Mouse (Mus musculus) forebrain, embryonic 10.5 days (tissue): Measurements from ENCODE around the gene Plekha6. TPM values are rescaled to one million over a fixed set of nuclear protein-coding genes. Genes with fewer than 3 reads are reported as not detected.

Experiments
- DNase-seq: peaks from one replicate; pipeline ENCODE4 v3.0.0-alpha.2; 2017; ENCODE audit warnings: low spot score; ENCODE audit errors: extremely low spot score
- H3K27ac ChIP-seq: fragments of 300-500 bp; sonication (generic); 2 replicates; pipeline ENCODE4 v1.5.1; 2016; ENCODE audit warnings: mild to moderate bottlenecking
- H3K27me3 ChIP-seq: fragments of 300-500 bp; sonication (generic); 2 replicates; pipeline ENCODE4 v1.6.1; 2016; ENCODE audit warnings: mild to moderate bottlenecking; ENCODE audit not compliant: poor library complexity, severe bottlenecking
- H3K36me3 ChIP-seq: fragments of 300-500 bp; sonication (generic); replicated peaks from 2 replicates; pipeline ENCODE4 v1.6.1; 2016; ENCODE audit warnings: mild to moderate bottlenecking, moderate library complexity
- H3K4me1 ChIP-seq: fragments of 300-500 bp; sonication (generic); 2 replicates; pipeline ENCODE4 v1.6.1; 2016
- H3K4me3 ChIP-seq: fragments of 300-500 bp; sonication (generic); 2 replicates; pipeline ENCODE4 v1.5.1; 2016; ENCODE audit warnings: mild to moderate bottlenecking, moderate library complexity
- H3K9me3 ChIP-seq: fragments of 300-500 bp; sonication (generic); 2 replicates; pipeline ENCODE4 v1.6.1; 2016; ENCODE audit warnings: mild to moderate bottlenecking, moderate library complexity
- WGBS: fragments of 180-500 bp; shearing (Covaris S2); methylation state at CpG from one replicate; pipeline ENCODE4 v1.1.7; 2016; 5-methylcytosine and 5-hydroxymethylcytosine counted together
- polyA plus RNA-seq: library from polyadenylated mRNA; unstranded; fragments of >200 nt; fragmentation: Nextera tagmentation; extraction: Ambion mirVana; gene quantifications from 2 replicates; pipeline ENCODE4 v1.2.1, GENCODE M21; 2016

The Plekha6 gene
- polyA plus RNA-seq, 1 experiment from 2014 or later, result 9.9 TPM

DNA sequence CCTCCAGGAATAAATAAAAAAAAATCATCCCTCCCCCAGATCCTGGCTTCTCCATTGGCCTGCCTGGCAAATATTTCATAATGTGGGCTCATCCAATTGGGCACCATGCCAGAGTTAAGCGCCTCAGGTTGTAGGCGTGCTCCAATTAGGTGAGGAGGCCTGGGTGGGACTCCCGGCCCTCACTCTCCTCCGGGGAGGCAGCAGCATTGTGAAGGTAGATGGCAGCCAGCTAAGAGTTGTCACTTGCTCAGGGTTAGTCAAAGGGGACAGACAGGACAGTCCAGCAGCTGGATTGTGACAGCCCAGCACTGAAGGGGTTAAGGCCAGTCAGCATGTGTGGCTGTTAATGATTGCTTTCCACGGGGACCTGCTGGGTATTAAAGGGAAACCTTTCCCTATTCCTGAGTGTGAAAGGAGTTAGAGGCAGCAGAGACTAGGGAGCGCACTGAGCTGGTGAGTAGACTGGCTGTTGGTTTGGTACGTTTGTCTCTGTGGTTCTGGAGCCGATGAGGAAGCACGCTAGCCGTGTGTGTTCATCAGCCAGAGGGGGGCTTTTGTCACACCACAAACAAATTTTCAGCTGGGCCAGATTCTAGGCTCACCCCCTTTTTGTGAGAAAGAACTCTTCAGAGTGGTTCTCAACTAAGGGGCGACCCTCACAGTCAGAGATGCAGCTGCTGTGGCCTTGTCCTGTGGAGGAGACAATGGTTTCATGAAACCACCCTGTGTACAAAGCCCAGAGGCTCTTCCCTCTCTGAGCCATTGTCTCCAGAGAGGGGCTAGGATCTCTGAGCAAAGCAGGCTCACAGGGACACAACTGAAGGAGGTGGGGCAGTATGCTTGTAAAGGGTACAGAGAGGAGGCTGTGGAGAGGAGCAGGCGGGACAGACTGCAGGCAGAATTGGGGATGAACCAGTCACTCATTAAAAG lies 81.9 kb downstream of the Plekha6 start:
- WGBS, result 26% methylated on average over 12 of the region's 12 CpGs
- peak overlapping the region; percentile 80 for H3K27ac ChIP-seq
- H3K4me3 ChIP-seq, result peak overlapping the region; percentile 29
- peak; percentile 45 for DNase-seq
- peaks cover 7% of the 10 kb centered on the region; the same call in 1 of the 2 replicates for H3K36me3 ChIP-seq
- peaks cover 6% of the 10 kb centered on the region; the same call in 1 of the 2 replicates for H3K27me3 ChIP-seq
- peaks cover 45% of the 10 kb centered on the region for H3K4me1 ChIP-seq
- no peaks in the 10 kb centered on the region for H3K9me3 ChIP-seq

- no peak overlapping the region for H3K4me3 ChIP-seq
- no peak for DNase-seq
Measured at GRCm38 (mm10) chr1:133247189-133247588, 83.2 kb downstream of the Plekha6 start.

DNA sequence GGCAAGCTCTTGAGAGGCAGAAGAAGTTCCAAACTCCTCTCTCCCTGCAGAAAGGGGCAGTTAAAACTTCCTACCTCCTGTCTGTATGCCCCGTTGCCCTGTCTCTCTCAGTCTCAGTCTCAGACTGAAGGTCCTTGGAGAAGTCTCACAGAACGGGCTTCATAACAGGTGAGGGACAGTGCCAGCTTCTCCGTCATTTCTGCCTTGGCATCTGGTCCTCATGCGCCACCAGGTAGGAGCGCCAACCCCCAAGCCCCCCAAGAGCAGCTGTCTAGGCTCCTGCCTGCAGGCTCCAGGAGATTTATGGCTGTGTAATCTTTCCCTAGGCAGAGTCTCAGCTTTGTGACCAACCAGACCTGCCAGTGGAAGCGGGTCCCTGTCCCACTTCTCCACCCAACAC lies 86.8 kb downstream of the Plekha6 start:
- Histone ChIP-seq H3K4me3 (no peak overlapping the region), H3K9me3 (no peaks in the 10 kb centered on the region), H3K27ac (peak overlapping the region; percentile 58; the same call in 1 of the 2 replicates), H3K27me3 (peaks cover 6% of the 10 kb centered on the region; the same call in 1 of the 2 replicates), H3K4me1 (peaks cover 73% of the 10 kb centered on the region), H3K36me3 (peaks cover 5% of the 10 kb centered on the region; the same call in 1 of the 2 replicates)
- DNase-seq, result no peak
- WGBS, result 91% methylated on average over 6 of the region's 6 CpGs

More at GRCm38 (mm10) chr1:133247189-133247588, 83.2 kb downstream of the Plekha6 start:
- H3K36me3 ChIP-seq, result peaks cover 5% of the 10 kb centered on the region; the same call in 1 of the 2 replicates
- H3K4me1 ChIP-seq, result peaks cover 54% of the 10 kb centered on the region
- peak overlapping the region; percentile 80; the same call in 1 of the 2 replicates for H3K27ac ChIP-seq
- 78% methylated on average over 5 of the region's 5 CpGs for WGBS
- H3K27me3 ChIP-seq, result peaks cover 6% of the 10 kb centered on the region; the same call in 1 of the 2 replicates
- no peaks in the 10 kb centered on the region for H3K9me3 ChIP-seq

DNA sequence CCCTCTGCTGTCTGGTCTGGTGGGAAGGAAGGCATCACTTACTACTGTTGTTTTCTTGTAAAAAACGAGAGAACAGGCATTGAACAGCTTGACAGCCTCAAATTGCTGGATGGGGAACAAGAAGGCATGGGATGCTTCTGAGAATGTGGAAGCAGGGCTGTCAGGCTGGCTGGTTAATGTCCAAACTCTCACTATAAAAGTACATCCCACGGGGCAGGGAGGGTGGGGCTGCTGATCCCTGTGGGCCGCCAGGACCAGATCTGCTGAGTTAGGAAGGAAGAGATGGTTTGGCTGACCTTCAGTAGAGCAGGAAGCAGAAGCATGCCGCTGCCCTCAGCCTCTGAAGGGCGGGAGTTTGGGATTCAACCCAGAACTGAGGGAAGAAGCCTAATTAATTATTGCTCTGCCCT lies 87.6 kb downstream of the Plekha6 start:
- Histone ChIP-seq H3K36me3 (peaks cover 5% of the 10 kb centered on the region; the same call in 1 of the 2 replicates), H3K4me1 (peaks cover 73% of the 10 kb centered on the region), H3K27me3 (peaks cover 13% of the 10 kb centered on the region), H3K27ac (peak overlapping the region; percentile 58; the same call in 1 of the 2 replicates), H3K4me3 (no peak overlapping the region), H3K9me3 (no peaks in the 10 kb centered on the region)
- no peak for DNase-seq
- 49% methylated on average over 5 of the region's 5 CpGs for WGBS

GRCm38 (mm10) chr1:133252251-133252650 lies 88.2 kb downstream of the Plekha6 start:
- Histone ChIP-seq H3K9me3 (no peaks in the 10 kb centered on the region), H3K27ac (no peak overlapping the region), H3K36me3 (peaks cover 5% of the 10 kb centered on the region; the same call in 1 of the 2 replicates), H3K27me3 (peaks cover 14% of the 10 kb centered on the region), H3K4me1 (peaks cover 73% of the 10 kb centered on the region), H3K4me3 (no peak overlapping the region)
- DNase-seq, result no peak
- 87% methylated on average over 3 of the region's 3 CpGs for WGBS

DNA sequence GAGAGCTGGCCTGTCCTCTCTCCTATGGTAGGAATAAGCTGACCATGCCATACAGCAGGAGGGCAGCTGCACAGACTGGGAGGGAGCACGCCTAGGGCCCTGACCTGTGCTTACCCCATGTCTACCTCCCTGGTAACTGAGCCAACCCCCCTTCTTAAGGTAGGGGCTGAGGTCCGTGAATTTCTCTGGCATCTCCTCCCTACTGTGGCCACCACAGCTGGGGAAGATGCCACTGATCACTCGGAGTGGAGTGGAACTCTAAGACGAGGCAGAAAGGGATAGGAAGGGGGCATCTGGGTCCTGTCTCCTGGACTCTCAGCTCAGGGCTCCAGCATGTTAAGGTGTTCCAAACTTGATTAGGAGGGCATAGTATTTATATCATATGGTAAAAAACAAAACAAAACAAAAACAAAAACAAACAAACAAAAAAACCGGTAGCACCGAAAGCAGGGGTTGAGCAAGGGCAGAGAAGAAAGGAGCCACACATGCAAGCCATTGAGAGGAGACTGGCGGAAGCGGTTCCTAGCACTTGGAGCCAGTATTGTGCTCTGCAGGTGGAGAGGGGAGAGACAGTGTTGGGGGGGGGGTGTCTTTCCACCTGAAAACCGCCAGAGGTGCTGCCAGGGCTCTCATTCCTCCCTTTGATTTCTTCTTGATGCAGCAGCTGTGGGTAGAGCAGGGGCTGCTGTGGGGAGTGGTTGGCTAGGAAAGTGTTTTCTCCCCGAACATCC lies 89.0 kb downstream of the Plekha6 start:
- peaks cover 73% of the 10 kb centered on the region for H3K4me1 ChIP-seq
- no peaks in the 10 kb centered on the region for H3K9me3 ChIP-seq
- no peak overlapping the region for H3K4me3 ChIP-seq
- H3K27me3 ChIP-seq, result peaks cover 9% of the 10 kb centered on the region
- no peak for DNase-seq
- peaks cover 5% of the 10 kb centered on the region; the same call in 1 of the 2 replicates for H3K36me3 ChIP-seq
- peak overlapping the region; percentile 56 for H3K27ac ChIP-seq
- WGBS, result 51% methylated on average over 10 of the region's 10 CpGs

DNA sequence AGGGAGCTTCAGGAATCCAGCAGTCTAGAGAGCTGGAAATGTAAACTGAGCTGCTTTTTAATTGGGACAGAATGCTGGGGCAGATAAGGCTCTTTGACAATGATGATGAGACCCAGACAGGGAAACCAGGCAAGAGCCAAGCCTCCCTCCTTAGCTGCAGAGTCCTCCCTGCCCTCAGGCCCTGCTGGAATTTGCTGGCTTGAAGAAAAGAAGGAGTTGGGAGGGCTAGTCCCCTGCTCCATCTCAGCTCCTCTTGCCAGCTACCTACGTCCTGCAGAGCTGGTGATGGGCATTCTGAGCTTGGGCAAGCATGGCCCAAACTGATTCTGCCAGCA lies 89.5 kb downstream of the Plekha6 start:
- H3K27me3 ChIP-seq, result peaks cover 8% of the 10 kb centered on the region
- H3K4me3 ChIP-seq, result no peak overlapping the region
- H3K27ac ChIP-seq, result peak overlapping the region; percentile 56
- no peak for DNase-seq
- peaks cover 5% of the 10 kb centered on the region; the same call in 1 of the 2 replicates for H3K36me3 ChIP-seq
- peaks cover 78% of the 10 kb centered on the region for H3K4me1 ChIP-seq
- no peaks in the 10 kb centered on the region for H3K9me3 ChIP-seq
- WGBS, result 47% methylated on average over 1 of the region's 1 CpGs

- DNase-seq, result no peak
- peak overlapping the region; percentile 56; the same call in 1 of the 2 replicates for H3K27ac ChIP-seq
- H3K9me3 ChIP-seq, result no peaks in the 10 kb centered on the region
- H3K36me3 ChIP-seq, result peaks cover 5% of the 10 kb centered on the region; the same call in 1 of the 2 replicates
- peaks cover 84% of the 10 kb centered on the region for H3K4me1 ChIP-seq
- no peak overlapping the region for H3K4me3 ChIP-seq
- H3K27me3 ChIP-seq, result peaks cover 8% of the 10 kb centered on the region
- WGBS, result 91% methylated on average over 6 of the region's 6 CpGs
Measured at GRCm38 (mm10) chr1:133254226-133254625, 90.2 kb downstream of the Plekha6 start.

- Histone ChIP-seq H3K9me3 (no peaks in the 10 kb centered on the region), H3K4me1 (peaks cover 84% of the 10 kb centered on the region), H3K36me3 (peaks cover 12% of the 10 kb centered on the region), H3K27ac (0 out of 2 replicates have a peak overlapping the region, but pooled peaks have one; percentile 35), H3K27me3 (peaks cover 8% of the 10 kb centered on the region), H3K4me3 (no peak overlapping the region)
- DNase-seq, result no peak
- WGBS, result 62% methylated on average over 9 of the region's 9 CpGs
Measured at GRCm38 (mm10) chr1:133254856-133255764, 91.1 kb downstream of the Plekha6 start.

- no peak for DNase-seq
- peaks cover 15% of the 10 kb centered on the region for H3K36me3 ChIP-seq
- WGBS, result 63% methylated on average over 5 of the region's 5 CpGs
- H3K27me3 ChIP-seq, result peaks cover 8% of the 10 kb centered on the region
- H3K4me3 ChIP-seq, result no peak overlapping the region
- H3K9me3 ChIP-seq, result no peaks in the 10 kb centered on the region
- H3K4me1 ChIP-seq, result peaks cover 80% of the 10 kb centered on the region
- H3K27ac ChIP-seq, result no peak overlapping the region
Measured at GRCm38 (mm10) chr1:133255776-133256175, 91.8 kb downstream of the Plekha6 start.

- DNase-seq, result no peak
- Histone ChIP-seq H3K36me3 (peaks cover 20% of the 10 kb centered on the region), H3K27ac (0 out of 2 replicates have a peak overlapping the region, but pooled peaks have one; percentile 12), H3K9me3 (no peaks in the 10 kb centered on the region), H3K4me3 (no peak overlapping the region), H3K27me3 (peaks cover 8% of the 10 kb centered on the region), H3K4me1 (peaks cover 74% of the 10 kb centered on the region)
- WGBS, result 81% methylated on average over 8 of the region's 8 CpGs
Measured at GRCm38 (mm10) chr1:133256347-133256746, 92.3 kb downstream of the Plekha6 start.
